Mouse (Mus musculus): ENCODE results near the gene Eml2. TPM values are rescaled to one million over a fixed set of nuclear protein-coding genes. Genes with fewer than 3 reads are reported as not detected.

The Eml2 gene
- 12.2 and 14.2 TPM in 2 replicates for polyA plus RNA-seq (2016; fragmentation: Nextera tagmentation; extraction: Ambion mirVana)

DNA sequence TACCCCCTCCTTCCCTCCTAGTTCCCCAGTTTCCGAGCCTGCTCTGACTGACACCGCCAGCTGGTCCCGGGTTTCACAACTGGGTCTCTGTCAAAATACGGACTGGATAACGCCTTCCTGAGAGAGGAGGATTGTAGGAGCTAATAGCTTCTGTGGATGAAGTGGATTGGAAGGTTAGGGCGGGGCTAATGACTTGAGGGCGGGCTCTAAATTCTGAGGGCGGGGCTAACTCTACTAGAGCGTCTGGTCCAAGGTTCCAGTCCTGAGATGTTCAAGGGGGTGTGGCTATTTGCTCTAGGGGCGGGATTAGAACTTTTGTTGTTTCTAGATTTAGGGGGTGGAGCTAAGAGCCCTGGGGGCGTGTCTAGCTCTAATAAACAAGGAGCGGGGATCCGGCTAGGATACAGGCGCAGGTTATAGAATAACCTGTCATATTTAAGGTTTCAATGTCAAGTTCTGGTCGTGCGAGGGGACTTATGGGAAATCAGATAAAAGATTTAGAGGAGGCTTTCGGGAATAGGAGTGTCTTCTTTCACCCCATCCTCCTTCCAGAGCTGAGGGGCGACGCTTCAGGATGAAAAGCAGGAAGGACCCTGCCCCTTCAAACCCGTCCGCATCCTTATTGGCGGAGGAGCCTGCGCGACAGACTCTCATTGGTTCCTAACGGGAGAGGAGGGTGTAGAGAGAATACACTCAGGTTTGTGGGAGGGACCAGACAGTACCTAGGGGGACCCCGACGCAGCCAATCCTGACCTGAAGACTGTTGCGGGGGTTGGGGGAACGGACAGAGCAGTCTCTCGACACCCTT is at the start of gene Eml2:
Eml2 (plus strand) TSS at position 714 of the 808 bp plus-strand sequence.
- no peak for DNase-seq (ENCODE audit: low spot score)
- Histone ChIP-seq H3K9me3 (no peaks in the 10 kb centered on the region), H3K27me3 (ENCODE audit: insufficient read depth, poor library complexity, severe bottlenecking) (peaks cover 59% of the 10 kb centered on the region), H3K4me1 (peaks cover 57% of the 10 kb centered on the region), H3K27ac (0 out of 2 replicates have a peak within 1 kb of the TSS, but pooled peaks have one; percentile 10), H3K36me3 (no peaks in the 10 kb centered on the region), H3K4me3 (peak within 1 kb of the TSS; percentile 50)
- 1% methylated on average over 30 of the region's 30 CpGs for WGBS

GRCm38 (mm10) chr7:19127744-19128143 is 48.5 kb upstream of the Eml2 start:
- H3K27ac ChIP-seq, result no peak overlapping the region
- WGBS, result 88% methylated on average over 5 of the region's 5 CpGs
- no peak for DNase-seq (ENCODE audit: low spot score)
- no peak overlapping the region for H3K4me3 ChIP-seq
- peaks cover 31% of the 10 kb centered on the region for H3K36me3 ChIP-seq
- no peaks in the 10 kb centered on the region for H3K9me3 ChIP-seq
- peaks cover 20% of the 10 kb centered on the region for H3K4me1 ChIP-seq
- no peaks in the 10 kb centered on the region for H3K27me3 ChIP-seq (ENCODE audit: insufficient read depth, poor library complexity, severe bottlenecking)

DNA sequence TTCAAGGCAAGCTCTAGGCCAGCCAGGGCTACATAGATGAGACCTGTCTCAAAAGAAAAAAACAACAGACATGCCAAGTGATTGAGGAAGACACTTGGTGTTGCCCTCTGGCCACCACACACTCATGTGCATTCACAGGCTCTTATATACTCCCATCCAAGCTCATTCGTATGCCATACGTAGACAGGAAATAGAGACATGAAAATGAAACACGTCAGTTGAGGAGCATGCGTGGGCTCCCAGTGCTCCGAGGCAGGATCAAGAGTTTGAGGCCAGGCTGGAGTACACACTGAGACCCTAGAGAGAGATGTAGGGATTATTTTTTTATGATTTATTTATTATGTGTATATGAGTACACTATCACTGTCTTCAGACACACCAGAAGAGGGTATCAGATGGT is 46.8 kb upstream of the Eml2 start:
- H3K4me3 ChIP-seq, result no peak overlapping the region
- H3K27ac ChIP-seq, result no peak overlapping the region
- no peaks in the 10 kb centered on the region for H3K9me3 ChIP-seq
- no peaks in the 10 kb centered on the region for H3K27me3 ChIP-seq (ENCODE audit: insufficient read depth, poor library complexity, severe bottlenecking)
- DNase-seq (ENCODE audit: low spot score), result no peak
- H3K4me1 ChIP-seq, result peaks cover 20% of the 10 kb centered on the region
- 92% methylated on average over 5 of the region's 5 CpGs for WGBS
- H3K36me3 ChIP-seq, result peaks cover 34% of the 10 kb centered on the region

DNA sequence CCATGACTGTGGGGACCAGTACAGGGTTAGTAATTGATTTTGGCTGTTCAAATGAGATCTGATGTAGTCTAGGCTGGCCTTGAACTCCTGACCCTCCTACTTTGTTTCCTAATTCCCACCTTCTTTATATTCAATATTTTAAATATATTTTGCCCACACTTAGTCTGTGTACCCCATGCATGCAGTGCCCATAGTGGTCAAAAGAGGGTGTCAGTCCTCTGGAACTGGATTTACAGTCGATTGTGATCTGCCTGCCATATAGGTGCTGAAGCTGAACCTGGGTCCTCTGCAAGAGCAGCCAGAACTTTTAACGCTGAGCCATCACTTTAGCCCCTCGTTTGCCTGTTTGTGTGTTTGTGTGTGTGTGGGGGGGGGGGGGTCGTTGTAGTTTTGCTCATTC is 45.6 kb upstream of the Eml2 start:
- 31% methylated on average over 4 of the region's 4 CpGs for WGBS
- H3K4me1 ChIP-seq, result peaks cover 20% of the 10 kb centered on the region
- no peak for DNase-seq (ENCODE audit: low spot score)
- H3K9me3 ChIP-seq, result no peaks in the 10 kb centered on the region
- no peaks in the 10 kb centered on the region for H3K27me3 ChIP-seq (ENCODE audit: insufficient read depth, poor library complexity, severe bottlenecking)
- peak overlapping the region; percentile 61 for H3K4me3 ChIP-seq
- H3K27ac ChIP-seq, result peak overlapping the region; percentile 88
- H3K36me3 ChIP-seq, result peaks cover 46% of the 10 kb centered on the region

DNA sequence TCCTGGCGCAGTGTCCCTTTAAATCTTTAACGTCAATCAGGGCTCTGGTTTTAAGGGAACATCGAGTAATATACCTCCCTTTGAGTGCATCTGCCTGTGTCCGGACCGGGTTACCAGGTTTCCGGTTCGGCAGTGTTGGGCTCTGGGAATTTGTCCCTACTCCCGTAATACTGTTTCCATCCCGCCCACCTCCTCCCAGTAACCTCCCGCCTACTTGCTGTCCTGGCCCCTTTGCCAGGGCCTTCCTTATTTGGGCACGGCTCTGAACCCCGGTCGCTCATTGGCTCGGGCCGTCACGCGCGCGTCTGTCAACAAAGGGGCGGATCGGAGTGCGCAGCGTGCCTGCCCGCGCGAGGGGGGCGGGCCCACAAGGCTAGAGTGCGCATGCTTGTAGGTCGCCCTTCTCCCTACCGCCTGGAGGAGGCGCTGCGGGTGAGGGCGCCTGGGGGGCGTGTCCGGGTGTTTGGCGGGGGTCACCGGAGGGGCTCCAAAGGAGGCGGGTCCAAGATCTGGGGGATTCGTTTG is 44.8 kb upstream of the Eml2 start:
- peaks cover 48% of the 10 kb centered on the region for H3K36me3 ChIP-seq
- WGBS, result under 1% methylated on average over 39 of the region's 39 CpGs
- peak overlapping the region; percentile 88 for H3K27ac ChIP-seq
- no peaks in the 10 kb centered on the region for H3K9me3 ChIP-seq
- peak overlapping the region; percentile 61 for H3K4me3 ChIP-seq
- DNase-seq (ENCODE audit: low spot score), result peak; percentile 99
- peaks cover 20% of the 10 kb centered on the region for H3K4me1 ChIP-seq
- no peaks in the 10 kb centered on the region for H3K27me3 ChIP-seq (ENCODE audit: insufficient read depth, poor library complexity, severe bottlenecking)

GRCm38 (mm10) chr7:19136168-19136567 is 40.1 kb upstream of the Eml2 start:
- no peak for DNase-seq (ENCODE audit: low spot score)
- no peaks in the 10 kb centered on the region for H3K27me3 ChIP-seq (ENCODE audit: insufficient read depth, poor library complexity, severe bottlenecking)
- 91% methylated on average over 13 of the region's 13 CpGs for WGBS
- no peaks in the 10 kb centered on the region for H3K9me3 ChIP-seq
- no peak overlapping the region for H3K4me3 ChIP-seq
- H3K4me1 ChIP-seq, result peaks cover 8% of the 10 kb centered on the region; the same call in 1 of the 2 replicates
- no peak overlapping the region for H3K27ac ChIP-seq
- H3K36me3 ChIP-seq, result peaks cover 69% of the 10 kb centered on the region

- Histone ChIP-seq H3K27me3 (ENCODE audit: insufficient read depth, poor library complexity, severe bottlenecking) (no peaks in the 10 kb centered on the region), H3K36me3 (peaks cover 70% of the 10 kb centered on the region), H3K4me3 (no peak overlapping the region), H3K9me3 (no peaks in the 10 kb centered on the region), H3K4me1 (peaks cover 3% of the 10 kb centered on the region; the same call in 1 of the 2 replicates), H3K27ac (no peak overlapping the region)
- WGBS, result 87% methylated on average over 38 of the region's 38 CpGs
- no peak for DNase-seq (ENCODE audit: low spot score)
Measured at GRCm38 (mm10) chr7:19136673-19137334, 39.4 kb upstream of the Eml2 start.

DNA sequence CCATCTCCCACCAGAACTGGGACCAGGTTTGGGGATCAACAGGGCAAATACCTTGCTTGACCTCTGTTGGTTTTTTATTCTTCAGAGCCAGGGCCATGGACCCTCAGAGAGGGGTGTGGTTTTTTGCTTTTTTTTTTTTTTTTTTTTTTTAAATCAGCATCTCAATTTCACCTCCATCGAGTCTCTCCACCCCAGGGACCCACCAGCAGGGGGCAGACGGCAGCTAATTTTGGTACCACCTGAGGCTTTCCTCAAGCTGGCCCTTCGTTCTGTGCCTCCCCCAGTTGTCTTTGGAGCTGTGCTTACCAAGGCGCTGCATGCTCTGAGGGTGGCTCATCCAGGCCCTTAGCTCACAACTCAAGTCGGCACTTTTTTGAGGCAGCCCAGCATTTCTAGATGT is 38.8 kb upstream of the Eml2 start:
- H3K27ac ChIP-seq, result no peak overlapping the region
- H3K4me1 ChIP-seq, result no peaks in the 10 kb centered on the region
- WGBS, result 44% methylated on average over 5 of the region's 5 CpGs
- no peak for DNase-seq (ENCODE audit: low spot score)
- H3K9me3 ChIP-seq, result no peaks in the 10 kb centered on the region
- peaks cover 70% of the 10 kb centered on the region for H3K36me3 ChIP-seq
- no peak overlapping the region for H3K4me3 ChIP-seq
- H3K27me3 ChIP-seq (ENCODE audit: insufficient read depth, poor library complexity, severe bottlenecking), result no peaks in the 10 kb centered on the region

- no peak for DNase-seq (ENCODE audit: low spot score)
- Histone ChIP-seq H3K9me3 (no peaks in the 10 kb centered on the region), H3K36me3 (peaks cover 16% of the 10 kb centered on the region), H3K4me1 (peaks cover 28% of the 10 kb centered on the region), H3K4me3 (no peak overlapping the region), H3K27me3 (ENCODE audit: insufficient read depth, poor library complexity, severe bottlenecking) (no peaks in the 10 kb centered on the region), H3K27ac (no peak overlapping the region)
- 84% methylated on average over 10 of the region's 10 CpGs for WGBS
Measured at GRCm38 (mm10) chr7:19146793-19147192, 29.4 kb upstream of the Eml2 start.

DNA sequence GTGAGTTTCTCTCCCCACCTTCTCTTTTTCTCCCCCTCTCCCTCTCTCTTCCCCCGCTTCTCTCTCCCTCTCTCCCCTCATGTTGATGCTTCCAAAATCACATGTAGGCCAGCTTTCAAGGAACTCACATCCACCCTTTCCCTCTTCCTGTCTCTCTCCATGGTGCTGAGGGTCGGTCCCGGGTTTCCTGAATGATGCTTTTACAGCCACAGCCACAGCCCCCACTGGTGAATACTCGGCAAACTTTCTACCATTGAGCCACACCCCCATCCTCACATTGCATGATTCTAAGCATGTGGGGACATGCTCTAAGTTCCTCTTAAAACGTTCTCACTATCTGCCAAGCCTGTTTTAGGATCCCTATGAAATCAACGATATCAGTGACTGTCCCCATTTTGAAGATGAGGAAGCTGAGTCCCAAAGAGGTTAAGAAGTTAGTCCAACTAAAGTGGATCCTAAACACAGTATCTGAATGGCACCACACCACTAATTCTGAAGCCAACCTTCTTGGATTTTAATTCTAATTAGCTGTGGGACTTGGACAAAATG is 28.6 kb upstream of the Eml2 start:
- Histone ChIP-seq H3K4me1 (peaks cover 28% of the 10 kb centered on the region), H3K27me3 (ENCODE audit: insufficient read depth, poor library complexity, severe bottlenecking) (no peaks in the 10 kb centered on the region), H3K36me3 (peaks cover 23% of the 10 kb centered on the region), H3K4me3 (no peak overlapping the region), H3K27ac (no peak overlapping the region), H3K9me3 (no peaks in the 10 kb centered on the region)
- DNase-seq (ENCODE audit: low spot score), result no peak
- 48% methylated on average over 6 of the region's 6 CpGs for WGBS

DNA sequence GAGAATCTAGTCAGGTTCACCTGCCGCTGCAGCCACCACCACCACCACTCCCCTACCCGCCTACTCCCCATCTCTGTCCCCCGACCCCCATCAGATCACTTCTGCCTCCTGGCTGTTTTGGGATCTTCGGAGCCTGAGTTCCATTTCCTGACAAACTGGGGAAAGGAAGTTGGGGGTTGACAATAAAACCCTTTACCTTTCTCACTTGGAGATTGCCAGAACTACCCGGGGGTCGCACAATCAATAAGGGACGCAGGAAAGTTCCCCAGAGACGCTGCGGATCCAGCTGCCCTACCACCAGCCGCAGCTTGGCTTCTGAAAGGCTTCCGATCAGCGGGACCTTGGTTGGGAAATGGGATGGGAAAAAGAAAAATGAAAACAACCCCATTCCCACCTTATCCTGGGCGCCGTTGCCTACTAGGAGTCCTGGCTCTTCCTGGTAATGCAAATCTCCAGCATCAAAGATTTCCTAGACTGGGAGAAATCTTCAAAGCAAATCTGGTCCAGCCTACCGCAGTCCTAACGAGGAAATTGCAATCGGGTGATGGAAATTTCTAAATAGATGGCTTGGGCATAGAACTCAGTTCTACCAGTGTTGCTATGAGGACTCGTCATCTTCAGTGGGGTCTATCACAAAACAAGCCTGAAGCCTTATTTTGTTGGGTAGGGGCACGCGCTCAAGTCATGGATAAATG is 27.9 kb upstream of the Eml2 start:
- DNase-seq (ENCODE audit: low spot score), result no peak
- Histone ChIP-seq H3K36me3 (peaks cover 31% of the 10 kb centered on the region), H3K4me1 (peaks cover 28% of the 10 kb centered on the region), H3K27me3 (ENCODE audit: insufficient read depth, poor library complexity, severe bottlenecking) (no peaks in the 10 kb centered on the region), H3K9me3 (no peaks in the 10 kb centered on the region), H3K4me3 (peak overlapping the region; percentile 78), H3K27ac (peak overlapping the region; percentile 89)
- WGBS, result 13% methylated on average over 20 of the region's 20 CpGs

- Histone ChIP-seq H3K27me3 (ENCODE audit: insufficient read depth, poor library complexity, severe bottlenecking) (no peaks in the 10 kb centered on the region), H3K4me1 (peaks cover 28% of the 10 kb centered on the region), H3K27ac (peak within 1 kb of the TSS; percentile 89), H3K36me3 (peaks cover 38% of the 10 kb centered on the region), H3K4me3 (peak within 1 kb of the TSS; percentile 78), H3K9me3 (no peaks in the 10 kb centered on the region)
- under 1% methylated on average over 43 of the region's 43 CpGs for WGBS
- peak; percentile 99 for DNase-seq (ENCODE audit: low spot score)
Measured at GRCm38 (mm10) chr7:19148875-19149541, 27.2 kb upstream of the Eml2 start, which contains the start of gene Qpctl. Qpctl (minus strand) TSS chr7:19149291.

Data from heart, embryonic 10.5 days (tissue).